Comparison of ENCODE assay signal across 8 mouse cellular contexts in the genomic region with DNA sequence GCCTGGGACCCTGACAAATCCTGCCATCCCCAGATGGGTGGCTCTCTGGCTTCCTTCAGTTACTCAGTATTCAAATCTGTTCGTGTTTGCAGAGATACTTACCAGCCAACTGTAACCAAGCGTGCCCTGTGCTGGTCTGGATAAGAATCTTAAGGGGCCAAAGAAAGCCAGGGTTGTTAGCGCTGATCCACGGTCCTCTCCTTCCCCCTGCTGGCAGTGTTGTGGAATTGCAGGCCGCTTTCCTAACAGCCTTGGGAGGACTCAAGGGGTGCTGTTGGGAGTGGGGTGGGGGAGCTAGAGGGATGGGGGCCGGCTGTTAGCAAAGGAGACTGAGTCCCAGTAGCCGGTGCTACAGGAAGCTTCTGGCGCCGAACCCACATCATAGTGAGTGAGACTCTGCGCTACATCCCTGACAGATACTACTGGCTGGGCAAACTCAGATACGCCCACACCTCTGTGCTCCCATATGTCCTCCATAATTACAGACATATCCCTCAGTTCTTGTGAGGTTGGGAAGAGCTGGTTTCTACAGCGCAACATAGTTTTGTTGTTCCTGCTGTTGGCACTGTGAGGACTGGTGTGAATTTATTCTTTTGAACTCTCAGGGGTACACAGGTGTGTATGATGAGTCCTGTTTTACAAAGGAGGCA. TPM values are rescaled to one million over a fixed set of nuclear protein-coding genes. Genes with fewer than 3 reads are reported as not detected.
DNase-seq lines count a peak whose midpoint lies in the region; ATAC-seq and TF ChIP-seq lines count a peak whose summit lies in the region.

No protein-coding gene starts in this region.

- WGBS in spleen, adult 2 months = 29% methylated on average over 12 of the region's 12 CpGs
- WGBS in kidney, embryonic 15.5 days = 25% methylated on average over 12 of the region's 12 CpGs

- TF ChIP-seq POLR2A in spleen, adult 2 months (IDR thresholded peaks at IDR 0.05; ENCODE audit: low read depth, low read length) = no peak
- TF ChIP-seq POLR2A in embryonic fibroblast, embryonic 13.5 days (IDR thresholded peaks at IDR 0.05; ENCODE audit: low read depth, low read length) = no peak

- peak; percentile 64 for TF ChIP-seq CTCF in gastrocnemius, adult 2 months (IDR thresholded peaks at IDR 0.05)
- TF ChIP-seq CTCF in spleen, adult 2 months (IDR thresholded peaks at IDR 0.05; ENCODE audit: extremely low read depth, insufficient read depth, insufficient read length, insufficient replicate concordance) = peak; percentile 81; the same call in 1 of the 2 replicates
- peak; percentile 58; the same call in 1 of the 2 replicates for TF ChIP-seq CTCF in embryonic fibroblast, embryonic 13.5 days (IDR thresholded peaks at IDR 0.05; ENCODE audit: borderline replicate concordance, insufficient read depth, low read length)

- H3K4me2 ChIP-seq in kidney, embryonic 15.5 days = no peak overlapping the region

- DNase-seq in gastrocnemius, adult 2 months = no peak
- no peak for DNase-seq in gastrocnemius, adult 18-20 months (ENCODE audit: low spot score)
- DNase-seq in spleen, adult 2 months (ENCODE audit: low read depth in 1 of 2, low spot score in 2 of 2) = peak in 1 of 2 experiments; percentile 21
- DNase-seq in spleen, postnatal 14 days (ENCODE audit: low spot score in 2 of 2) = no peak
- no peak for DNase-seq in gastrocnemius, postnatal 25 days

- H3K36me3 ChIP-seq in spleen, adult 2 months (ENCODE audit: control insufficient read depth, insufficient read depth, low read length) = no peaks in the 10 kb centered on the region
- H3K36me3 ChIP-seq in kidney, embryonic 15.5 days = no peaks in the 10 kb centered on the region

- H3K9ac ChIP-seq in kidney, embryonic 15.5 days = no peak overlapping the region

- H3K27ac ChIP-seq in gastrocnemius, adult 2 months = no peak overlapping the region
- no peak overlapping the region for H3K27ac ChIP-seq in spleen, adult 2 months (ENCODE audit: insufficient read depth, low read length)
- no peak overlapping the region for H3K27ac ChIP-seq in embryonic fibroblast, embryonic 13.5 days (ENCODE audit: insufficient read depth, low read length)
- no peak overlapping the region for H3K27ac ChIP-seq in kidney, embryonic 15.5 days

- no peaks in the 10 kb centered on the region for H3K4me1 ChIP-seq in spleen, adult 2 months (ENCODE audit: control insufficient read depth, insufficient read depth, insufficient read length)
- no peaks in the 10 kb centered on the region for H3K4me1 ChIP-seq in embryonic fibroblast, embryonic 13.5 days (ENCODE audit: control insufficient read depth, insufficient read depth, low read length)
- H3K4me1 ChIP-seq in kidney, embryonic 15.5 days = no peaks in the 10 kb centered on the region

- ATAC-seq in megakaryocyte-erythroid progenitor cell, adult 5-6 weeks (replicated peaks; ENCODE audit: low FRiP score, low TSS enrichment, poor library complexity, severe bottlenecking) = peak; percentile 69
- no peak for ATAC-seq in kidney, embryonic 15.5 days (replicated peaks; ENCODE audit: low FRiP score)

- no peaks in the 10 kb centered on the region for H3K27me3 ChIP-seq in spleen, adult 2 months (ENCODE audit: control insufficient read depth, insufficient read depth, low read length)
- peaks cover 49% of the 10 kb centered on the region for H3K27me3 ChIP-seq in kidney, embryonic 15.5 days

- H3K4me3 ChIP-seq in gastrocnemius, adult 2 months = no peak overlapping the region
- H3K4me3 ChIP-seq in spleen, adult 2 months (ENCODE audit: extremely low read depth, insufficient read depth, insufficient read length) = no peak overlapping the region
- no peak overlapping the region for H3K4me3 ChIP-seq in embryonic fibroblast, embryonic 13.5 days (ENCODE audit: insufficient read depth, low read length)
- H3K4me3 ChIP-seq in kidney, embryonic 15.5 days (replicated peaks) = no peak overlapping the region

- intact Hi-C loops in gastrocnemius, adult 2 months (cut with DNase I) = no loop called here

- no peaks in the 10 kb centered on the region for H3K9me3 ChIP-seq in kidney, embryonic 15.5 days (replicated peaks)

RNA-seq across cellular contexts. Expression of gene Rbm19, which starts 9.7 kb away (rescaled TPM):
- total RNA-seq in gastrocnemius, adult 2 months (2021) = 10 to 100 TPM; 18.8 to 20.5 TPM
- 10 to 100 TPM; 15.2 to 20.1 TPM for total RNA-seq in gastrocnemius, adult 18-20 months (2021)
- 13.3 and 14.7 TPM in 2 replicates for polyA plus RNA-seq in spleen, adult 2 months (2012; rRNA removed)
- 16.2 and 16.8 TPM in 2 replicates for polyA plus RNA-seq in embryonic fibroblast, embryonic 13.5 days (2011; ENCODE audit: insufficient read length, low read depth, missing spikeins)
- 21.3 and 57.4 TPM in 2 replicates for total RNA-seq in megakaryocyte-erythroid progenitor cell, adult 5-6 weeks (2014; fragmentation: Nextera tagmentation)
- total RNA-seq in megakaryocyte-erythroid progenitor cell, adult 5-6 weeks (2017) = 24.7 and 33.2 TPM in 2 replicates
- total RNA-seq in gastrocnemius, postnatal 25 days (2021) = 10 to 100 TPM; 16.8 to 18.5 TPM
- polyA plus RNA-seq in kidney, embryonic 15.5 days (2015; fragmentation: Nextera tagmentation; extraction: Ambion mirVana) = 25.0 and 25.9 TPM in 2 replicates
